Mouse (Mus musculus): ENCODE measurements around the gene Mgat3.
A peak's percentile ranks its signal among the peaks of the same experiment; 100 is the strongest.

Mgat3 gene

GRCm38 (mm10) chr15:80149517-80149916, 24.0 kb upstream of the Mgat3 start:
- DNase-seq (ENCODE audit: low spot score in 2 of 2), result no peak

- no peak for DNase-seq (ENCODE audit: low spot score in 2 of 2)
Observed at GRCm38 (mm10) chr15:80152663-80153062, 20.9 kb upstream of the Mgat3 start.

- no peak for DNase-seq (ENCODE audit: low spot score in 2 of 2)
Observed at GRCm38 (mm10) chr15:80153757-80154156, 19.8 kb upstream of the Mgat3 start.

GRCm38 (mm10) chr15:80155707-80156106, 17.8 kb upstream of the Mgat3 start:
- no peak for DNase-seq (ENCODE audit: low spot score in 2 of 2)

GRCm38 (mm10) chr15:80157197-80157943, 16.2 kb upstream of the Mgat3 start:
- no peak for DNase-seq (ENCODE audit: low spot score in 2 of 2)

GRCm38 (mm10) chr15:80158001-80158706, 15.4 kb upstream of the Mgat3 start:
- no peak for DNase-seq (ENCODE audit: low spot score in 2 of 2)

- DNase-seq (ENCODE audit: low spot score in 2 of 2), result no peak
Observed at GRCm38 (mm10) chr15:80158707-80159090, 14.8 kb upstream of the Mgat3 start.

GRCm38 (mm10) chr15:80159286-80159901, 14.1 kb upstream of the Mgat3 start:
- DNase-seq (ENCODE audit: low spot score in 2 of 2), result no peak

GRCm38 (mm10) chr15:80160223-80160622, 13.3 kb upstream of the Mgat3 start:
- DNase-seq (ENCODE audit: low spot score in 2 of 2), result no peak

GRCm38 (mm10) chr15:80160726-80161125, 12.8 kb upstream of the Mgat3 start:
- DNase-seq (ENCODE audit: low spot score in 2 of 2), result peak in 1 of 2 experiments; percentile 24

- no peak for DNase-seq (ENCODE audit: low spot score in 2 of 2)
Observed at GRCm38 (mm10) chr15:80161199-80161598, 12.3 kb upstream of the Mgat3 start.

GRCm38 (mm10) chr15:80162401-80162964, 11.0 kb upstream of the Mgat3 start:
- DNase-seq (ENCODE audit: low spot score in 2 of 2), result no peak

GRCm38 (mm10) chr15:80163274-80163673, 10.2 kb upstream of the Mgat3 start:
- peak in 1 of 2 experiments; percentile 71 for DNase-seq (ENCODE audit: low spot score in 2 of 2)

- no peak for DNase-seq (ENCODE audit: low spot score in 2 of 2)
Observed at GRCm38 (mm10) chr15:80163716-80164115, 9.8 kb upstream of the Mgat3 start.

GRCm38 (mm10) chr15:80165396-80165795, 8.1 kb upstream of the Mgat3 start:
- peak in 1 of 2 experiments; percentile 28 for DNase-seq (ENCODE audit: low spot score in 2 of 2)

- DNase-seq (ENCODE audit: low spot score in 2 of 2), result no peak
Observed at GRCm38 (mm10) chr15:80169484-80169883, 4.0 kb upstream of the Mgat3 start.

GRCm38 (mm10) chr15:80170357-80170756, 3.2 kb upstream of the Mgat3 start:
- DNase-seq (ENCODE audit: low spot score in 2 of 2), result no peak

GRCm38 (mm10) chr15:80171286-80171685, 2.2 kb upstream of the Mgat3 start:
- DNase-seq (ENCODE audit: low spot score in 2 of 2), result no peak

- DNase-seq (ENCODE audit: low spot score in 2 of 2), result no peak
Observed at GRCm38 (mm10) chr15:80171791-80172190, 1.7 kb upstream of the Mgat3 start.

GRCm38 (mm10) chr15:80173781-80174597, 468 bp downstream of the Mgat3 start:
- peak in 1 of 2 experiments; percentile 60 for DNase-seq (ENCODE audit: low spot score in 2 of 2)

- peak in 1 of 2 experiments; percentile 20 for DNase-seq (ENCODE audit: low spot score in 2 of 2)
Observed at GRCm38 (mm10) chr15:80174598-80174875, 1.0 kb downstream of the Mgat3 start.

GRCm38 (mm10) chr15:80175316-80175715, 1.8 kb downstream of the Mgat3 start:
- DNase-seq (ENCODE audit: low spot score in 2 of 2), result no peak

Measured in cerebellum, postnatal 4 days (tissue).